Mouse (Mus musculus) gastrocnemius, adult 8-10 months (tissue): Measurements from ENCODE around the gene Asl. TPM values are rescaled to one million over a fixed set of nuclear protein-coding genes. Genes with fewer than 3 reads are reported as not detected.
"Not testable (repeated sequence)": the region's sequence is repeated elsewhere in the genome, so short reads cannot be mapped to it uniquely, and the experiment has no call there.

Experiments used
- DNase-seq, 2 experiments: peaks; one replicate each; pipeline ENCODE4 v3.0.0; 2022; ENCODE audit warnings: low spot score in 2 of 2
- total RNA-seq, 4 experiments: library from RNA; stranded (reverse); gene quantifications; 2 replicates each; pipeline ENCODE4 v1.2.4; 2022

Gene Asl
- total RNA-seq, 4 experiments from 2014 or later, result 8.4 to 16.5 (median 11.7) TPM

GRCm38 (mm10) chr5:130046589-130046988 lies 17.5 kb upstream of the Asl start:
- no peak for DNase-seq

GRCm38 (mm10) chr5:130046100-130046499 lies 17.1 kb upstream of the Asl start:
- DNase-seq, result no peak

GRCm38 (mm10) chr5:130044201-130044695 lies 15.2 kb upstream of the Asl start:
- DNase-seq, result peak; percentile 59 to 77

- no peak for DNase-seq
Observed at GRCm38 (mm10) chr5:130043741-130044140, 14.7 kb upstream of the Asl start.

- no peak for DNase-seq
Observed at GRCm38 (mm10) chr5:130041262-130041661, 12.2 kb upstream of the Asl start.

- no peak for DNase-seq
Observed at GRCm38 (mm10) chr5:130040797-130041196, 11.8 kb upstream of the Asl start.

GRCm38 (mm10) chr5:130037752-130038455 lies 8.9 kb upstream of the Asl start:
- peak; percentile 54 for DNase-seq

GRCm38 (mm10) chr5:130036300-130036699 lies 7.3 kb upstream of the Asl start:
- not testable (repeated sequence) for DNase-seq

- DNase-seq, result no peak
Observed at GRCm38 (mm10) chr5:130033869-130034268, 4.8 kb upstream of the Asl start.

GRCm38 (mm10) chr5:130031410-130032390 lies 2.7 kb upstream of the Asl start:
- no peak for DNase-seq

GRCm38 (mm10) chr5:130027696-130028095 lies 1.4 kb downstream of the Asl start:
- no peak for DNase-seq

- no peak for DNase-seq
Observed at GRCm38 (mm10) chr5:130027134-130027533, 1.9 kb downstream of the Asl start.

- peak; percentile 77 to 81 for DNase-seq
Observed at GRCm38 (mm10) chr5:130023767-130024539, 5.1 kb downstream of the Asl start.

- DNase-seq, result no peak
Observed at GRCm38 (mm10) chr5:130023067-130023766, 5.8 kb downstream of the Asl start.

- no peak for DNase-seq
Observed at GRCm38 (mm10) chr5:130022366-130022765, 6.7 kb downstream of the Asl start.

GRCm38 (mm10) chr5:130021361-130021966 lies 7.6 kb downstream of the Asl start:
- DNase-seq, result no peak

- no peak for DNase-seq
Observed at GRCm38 (mm10) chr5:130019461-130019860, 9.6 kb downstream of the Asl start.

- no peak for DNase-seq
Observed at GRCm38 (mm10) chr5:130015104-130015503, 13.9 kb downstream of the Asl start.

GRCm38 (mm10) chr5:130010961-130011360 lies 18.1 kb downstream of the Asl start:
- DNase-seq, result no peak

- DNase-seq, result no peak
Observed at GRCm38 (mm10) chr5:130009784-130010183, 19.3 kb downstream of the Asl start.
